Mouse (Mus musculus): Measurements from ENCODE around the gene Rela. TPM values are rescaled to one million over a fixed set of nuclear protein-coding genes. Genes with fewer than 3 reads are reported as not detected.

Gene Rela
- total and polyA plus RNA-seq, 3 experiments: 12.1 to 51.9 (median 21.0) TPM

GRCm38 (mm10) chr19:5692086-5692912 lies 55.0 kb downstream of the Rela start:
- H3K36me3 ChIP-seq (replicated peaks in 1 of 2; ENCODE audit: control insufficient read depth in 1 of 2, insufficient read depth in 1 of 2, low read length in 1 of 2): peaks cover 35 to 69% of the 10 kb centered on the region in 2 experiments
- H3K4me3 ChIP-seq (replicated peaks in 1 of 3; ENCODE audit: low read depth in 2 of 3, low read length in 2 of 3, poor library complexity in 1 of 3): no peak overlapping the region
- TF ChIP-seq MAZ (IDR thresholded peaks at IDR 0.05; ENCODE audit: low read depth, low read length) (no peak), IRF4 (IDR thresholded peaks at IDR 0.05; ENCODE audit: low read depth, low read length) (no peak), CTCF (conservative IDR thresholded peaks at IDR 0.05 in 1 of 2, IDR thresholded peaks at IDR 0.05 in 1 of 2; ENCODE audit: low read depth in 2 of 2, low read length in 2 of 2) (no peak), E2F4 (IDR thresholded peaks at IDR 0.05; ENCODE audit: insufficient replicate concordance, low read depth, low read length) (no peak), JUN (IDR thresholded peaks at IDR 0.05; ENCODE audit: insufficient read depth, low read depth, low read length) (no peak)
- peaks cover 31% of the 10 kb centered on the region for H3K79me2 ChIP-seq (replicated peaks; ENCODE audit: control insufficient read depth, extremely low read depth, insufficient read depth, poor library complexity, severe bottlenecking)
- H3K27ac ChIP-seq (ENCODE audit: insufficient read depth, low read depth): no peak overlapping the region
- H3K9ac ChIP-seq (ENCODE audit: insufficient read depth, low read depth): no peak overlapping the region
- no peak for DNase-seq (ENCODE audit: extremely low read depth)
- no peaks in the 10 kb centered on the region for H3K27me3 ChIP-seq (replicated peaks)
- no peaks in the 10 kb centered on the region for H3K9me3 ChIP-seq (replicated peaks; ENCODE audit: low read length)
- dilution Hi-C loops (cut with MboI; ENCODE audit: extremely low pct_ligation_motif_present, extremely low pct_unique_long_range_greater_than_20kb, low sequenced_read_pairs) (no loop called here), in situ Hi-C loops (cut with MboI; ENCODE audit: low pct_ligation_motif_present, low pct_unique_long_range_greater_than_20kb, low sequenced_read_pairs) (no loop called here)
- H3K4me2 ChIP-seq (ENCODE audit: insufficient read depth, low read depth, poor library complexity, severe bottlenecking): no peak overlapping the region
- peaks cover 32 to 52% of the 10 kb centered on the region in 2 experiments for H3K4me1 ChIP-seq (ENCODE audit: control insufficient read depth in 1 of 2, insufficient read depth in 2 of 2)

- H3K27ac ChIP-seq (ENCODE audit: insufficient read depth, low read depth): no peak overlapping the region
- no peaks in the 10 kb centered on the region for H3K9me3 ChIP-seq (replicated peaks; ENCODE audit: low read length)
- peaks cover 24% of the 10 kb centered on the region for H3K79me2 ChIP-seq (replicated peaks; ENCODE audit: control insufficient read depth, extremely low read depth, insufficient read depth, poor library complexity, severe bottlenecking)
- peaks cover 29 to 46% of the 10 kb centered on the region in 2 experiments for H3K4me1 ChIP-seq (ENCODE audit: control insufficient read depth in 1 of 2, insufficient read depth in 2 of 2)
- H3K4me3 ChIP-seq (replicated peaks in 1 of 3; ENCODE audit: low read depth in 2 of 3, low read length in 2 of 3, poor library complexity in 1 of 3): no peak overlapping the region
- H3K27me3 ChIP-seq (replicated peaks): no peaks in the 10 kb centered on the region
- in situ Hi-C loops (cut with MboI; ENCODE audit: low pct_ligation_motif_present, low pct_unique_long_range_greater_than_20kb, low sequenced_read_pairs): no loop called here
- dilution Hi-C loops (cut with MboI; ENCODE audit: extremely low pct_ligation_motif_present, extremely low pct_unique_long_range_greater_than_20kb, low sequenced_read_pairs): no loop called here
- no peak for TF ChIP-seq MEF2A (IDR thresholded peaks at IDR 0.05; ENCODE audit: borderline replicate concordance, low read depth, low read length)
- TF ChIP-seq MAFK (IDR thresholded peaks at IDR 0.05; ENCODE audit: insufficient replicate concordance, low read length): no peak
- TF ChIP-seq IRF4 (IDR thresholded peaks at IDR 0.05; ENCODE audit: low read depth, low read length): no peak
- no peak for TF ChIP-seq ZC3H11A (IDR thresholded peaks at IDR 0.05; ENCODE audit: low read depth, low read length)
- no peak for TF ChIP-seq PAX5 (IDR thresholded peaks at IDR 0.05; ENCODE audit: low read length)
- no peak for TF ChIP-seq MAZ (IDR thresholded peaks at IDR 0.05; ENCODE audit: low read depth, low read length)
- TF ChIP-seq SIN3A (IDR thresholded peaks at IDR 0.05; ENCODE audit: low read length): no peak
- TF ChIP-seq RCOR1 (conservative IDR thresholded peaks at IDR 0.05; ENCODE audit: low read depth, low read length): no peak
- TF ChIP-seq USF2 (conservative IDR thresholded peaks at IDR 0.05; ENCODE audit: low read depth, low read length): no peak
- TF ChIP-seq JUND (conservative IDR thresholded peaks at IDR 0.05; ENCODE audit: low read depth, low read length): no peak
- TF ChIP-seq ELF1 (IDR thresholded peaks at IDR 0.05; ENCODE audit: low read depth, low read length): no peak
- H3K9ac ChIP-seq (ENCODE audit: insufficient read depth, low read depth): no peak overlapping the region
- H3K4me2 ChIP-seq (ENCODE audit: insufficient read depth, low read depth, poor library complexity, severe bottlenecking): no peak overlapping the region
- no peak for DNase-seq (ENCODE audit: extremely low read depth)
- H3K36me3 ChIP-seq (replicated peaks in 1 of 2; ENCODE audit: control insufficient read depth in 1 of 2, insufficient read depth in 1 of 2, low read length in 1 of 2): peaks cover 41 to 74% of the 10 kb centered on the region in 2 experiments
Observed at GRCm38 (mm10) chr19:5692913-5693396, 55.7 kb downstream of the Rela start.

All from CH12.LX (cell line).